Mouse (Mus musculus): ENCODE results near the gene Tctex1d4.

DNA sequence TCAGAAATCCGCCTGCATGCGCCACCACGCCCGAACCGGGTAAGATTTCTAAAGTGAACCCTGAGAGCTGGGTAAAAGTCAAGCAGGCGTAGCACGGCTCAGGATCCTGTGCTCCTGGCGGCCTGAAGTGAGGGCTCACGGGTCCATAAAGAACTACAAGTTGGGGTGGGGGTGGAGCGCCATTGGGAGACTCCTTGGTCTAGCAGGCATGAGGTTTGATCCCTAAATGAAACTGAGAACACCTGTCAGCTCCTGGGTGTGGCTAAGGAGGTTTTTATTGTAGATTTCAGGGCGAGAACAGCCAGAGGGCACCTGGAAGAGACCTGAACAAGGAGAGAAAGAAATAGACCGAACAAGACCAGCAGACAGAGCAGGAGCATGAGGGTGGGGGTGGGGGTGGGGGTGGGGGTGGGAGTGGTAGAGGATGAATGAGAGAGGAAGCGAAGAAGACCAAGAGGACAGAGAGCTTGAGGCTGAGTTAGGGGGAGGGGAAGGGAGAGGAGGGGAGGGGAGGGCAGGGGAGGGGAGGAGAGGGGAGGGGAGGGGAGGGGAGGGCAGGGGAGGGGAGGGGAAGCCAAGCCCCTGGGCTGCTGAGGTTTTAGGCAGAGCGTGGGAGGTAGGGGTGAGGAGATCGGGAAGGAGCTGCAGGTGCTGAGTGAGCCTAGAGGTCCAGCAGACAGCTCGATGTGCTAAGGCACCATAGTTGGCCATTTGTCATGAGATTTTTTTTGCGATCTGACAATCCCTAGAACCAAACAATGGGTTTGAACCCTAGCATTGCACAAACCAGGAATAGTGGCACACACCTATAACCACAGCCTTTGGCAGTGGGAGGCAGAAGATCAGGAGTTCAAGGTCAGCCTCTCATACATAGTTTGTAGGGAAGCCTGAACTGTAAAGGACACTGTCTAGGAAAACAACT, 12.0 kb downstream of the Tctex1d4 start:
- TF ChIP-seq CTCF (IDR thresholded peaks at IDR 0.05; ENCODE audit: low read depth, low read length) = no peak
- no peak for TF ChIP-seq POLR2A (IDR thresholded peaks at IDR 0.05; ENCODE audit: extremely low read depth, insufficient read depth, low read length)
